Mouse (Mus musculus) thymus, adult 2 months (tissue): ENCODE measurements around the gene Cyp20a1.

Source experiments
- CTCF ChIP-seq: fragments of 200-500 bp; IDR thresholded peaks from 2 replicates; pipeline ENCODE4 v1.5.1; 2012; ENCODE audit warnings: mild to moderate bottlenecking, control low read depth, low read length, moderate library complexity, borderline replicate concordance; ENCODE audit not compliant: control insufficient read depth, poor library complexity, insufficient read depth; ENCODE audit errors: extremely low read depth
- POLR2A ChIP-seq: fragments of 200-500 bp; IDR thresholded peaks from 2 replicates; pipeline ENCODE4 v1.6.1; 2012; ENCODE audit warnings: mild to moderate bottlenecking, low read length, control low read depth, moderate library complexity; ENCODE audit not compliant: control insufficient read depth, poor library complexity, insufficient read depth; ENCODE audit errors: extremely low read depth

DNA sequence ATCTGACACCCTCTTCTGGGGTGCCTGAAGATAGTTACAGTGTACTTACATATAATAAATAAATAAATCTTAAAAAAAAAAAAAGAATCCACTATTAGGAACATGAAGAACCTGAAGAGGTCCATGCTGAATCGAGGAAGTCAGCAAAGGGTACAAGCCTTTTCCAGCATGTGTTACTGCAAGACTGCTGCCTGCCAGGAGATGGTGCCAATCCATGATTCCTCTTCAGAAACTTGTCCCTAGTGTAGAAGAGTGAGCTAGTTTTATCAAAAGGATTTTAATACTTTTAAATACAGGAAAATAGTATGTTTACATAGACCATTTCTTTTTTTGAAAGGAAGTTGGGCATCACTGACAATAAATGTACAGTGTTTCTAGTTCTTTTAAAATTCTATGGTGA lies 80.8 kb downstream of the Cyp20a1 start:
- TF ChIP-seq POLR2A (no peak), CTCF (no peak)
